Mouse (Mus musculus) hindlimb bud, embryonic 11.5 days (tissue): ENCODE measurements at regions not wholly inside any gene's neighbourhood (a gene's known extent, or its start where the extent isn't known, plus 50 kb on each side); places are given as distances from the start of the nearest gene placed in this dataset.

Experiments used
- DNase-seq: peaks from one replicate; pipeline ENCODE4 v3.0.0-alpha.2; 2012; ENCODE audit warnings: low read depth, low spot score; ENCODE audit errors: extremely low spot score

- DNase-seq = no peak
These were observed 135.7 kb upstream of the Arhgap5 start for GRCm38 (mm10) chr12:52368034-52368433.

- DNase-seq = no peak
These were observed 135.3 kb upstream of the Arhgap5 start for GRCm38 (mm10) chr12:52368466-52368865.

- DNase-seq = no peak
These were observed 133.5 kb upstream of the Arhgap5 start for GRCm38 (mm10) chr12:52370153-52370710.

GRCm38 (mm10) chr12:52375116-52375515 lies 128.7 kb upstream of the Arhgap5 start:
- DNase-seq = no peak

- no peak for DNase-seq
These were observed 126.9 kb upstream of the Arhgap5 start for GRCm38 (mm10) chr12:52376692-52377462.

- DNase-seq = no peak
These were observed 126.3 kb upstream of the Arhgap5 start for GRCm38 (mm10) chr12:52377463-52377848.

GRCm38 (mm10) chr12:52379245-52379644 lies 124.5 kb upstream of the Arhgap5 start:
- no peak for DNase-seq

- no peak for DNase-seq
These were observed 123.8 kb upstream of the Arhgap5 start for GRCm38 (mm10) chr12:52379960-52380359.

GRCm38 (mm10) chr12:52381161-52381967 lies 122.4 kb upstream of the Arhgap5 start:
- no peak for DNase-seq

GRCm38 (mm10) chr12:52381968-52382325 lies 121.8 kb upstream of the Arhgap5 start:
- DNase-seq = no peak

GRCm38 (mm10) chr12:52382832-52383580 lies 120.8 kb upstream of the Arhgap5 start:
- no peak for DNase-seq

GRCm38 (mm10) chr12:52389552-52389951 lies 114.2 kb upstream of the Arhgap5 start:
- DNase-seq = no peak

- no peak for DNase-seq
These were observed 113.5 kb upstream of the Arhgap5 start for GRCm38 (mm10) chr12:52390242-52390641.

- DNase-seq = no peak
These were observed 111.1 kb upstream of the Arhgap5 start for GRCm38 (mm10) chr12:52392636-52393035.

GRCm38 (mm10) chr12:52393981-52394718 lies 109.6 kb upstream of the Arhgap5 start:
- no peak for DNase-seq

- DNase-seq = no peak
These were observed 109.1 kb upstream of the Arhgap5 start for GRCm38 (mm10) chr12:52394719-52395062.

GRCm38 (mm10) chr12:52395111-52395510 lies 108.7 kb upstream of the Arhgap5 start:
- DNase-seq = no peak

- DNase-seq = no peak
These were observed 107.5 kb upstream of the Arhgap5 start for GRCm38 (mm10) chr12:52396178-52396841.

- DNase-seq = no peak
These were observed 105.9 kb upstream of the Arhgap5 start for GRCm38 (mm10) chr12:52397718-52398510.
